Mouse (Mus musculus): ENCODE data around the gene Golgb1.

Golgb1 gene

GRCm38 (mm10) chr16:36918505-36918904 is 43.6 kb downstream of the Golgb1 start:
- no peak for DNase-seq (ENCODE audit: low spot score in 2 of 2)

- no peak for DNase-seq (ENCODE audit: low spot score in 2 of 2)
These were observed 45.5 kb downstream of the Golgb1 start for GRCm38 (mm10) chr16:36920410-36920809.

DNA sequence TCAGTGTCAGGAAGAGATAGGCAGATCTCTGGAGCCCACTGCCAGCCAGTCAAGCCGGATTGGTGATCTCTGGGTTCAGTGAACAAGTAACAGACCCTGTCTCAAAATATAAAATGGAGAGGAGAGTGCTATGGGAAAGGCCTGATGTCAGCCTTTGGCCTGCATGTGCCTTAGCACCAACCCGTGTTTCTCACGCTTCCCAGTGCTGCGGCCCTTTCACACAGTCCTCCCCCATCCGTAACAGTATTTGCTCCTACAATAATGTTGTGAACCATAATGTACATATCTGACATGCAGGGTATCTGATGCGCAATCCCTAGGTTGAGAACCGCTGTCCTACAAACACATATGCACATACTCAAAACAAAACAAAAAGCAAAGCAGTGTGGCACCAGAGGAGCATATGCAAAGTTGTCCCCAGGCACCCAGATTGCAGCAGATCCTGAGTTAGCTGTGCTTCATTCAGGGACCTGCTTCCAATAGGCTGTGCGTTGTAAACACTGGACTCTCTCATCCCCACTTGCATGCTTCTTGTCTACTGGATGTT is 46.2 kb downstream of the Golgb1 start:
- DNase-seq (ENCODE audit: low spot score in 2 of 2) = no peak

GRCm38 (mm10) chr16:36921980-36922379 is 47.0 kb downstream of the Golgb1 start:
- DNase-seq (ENCODE audit: low spot score in 2 of 2) = no peak

DNA sequence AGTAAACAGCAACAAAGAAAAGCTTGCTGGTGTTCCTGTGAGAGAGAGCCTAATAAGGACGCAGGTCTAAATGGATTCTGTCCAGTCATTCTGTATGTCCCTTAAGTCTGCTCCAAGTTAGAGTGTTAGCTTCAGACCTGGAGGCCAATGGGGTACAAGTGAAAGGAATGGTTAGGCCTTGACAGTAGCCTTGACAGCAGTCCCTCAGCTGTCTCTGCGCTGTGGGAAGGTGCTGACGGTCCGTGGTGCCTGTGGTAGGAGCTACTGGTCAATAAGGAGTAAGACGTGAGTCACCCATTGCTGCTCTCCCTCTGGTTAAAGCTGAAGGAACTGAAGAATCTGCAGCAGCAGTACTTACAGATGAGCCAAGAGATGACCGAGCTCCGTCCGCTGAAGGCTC is 49.4 kb downstream of the Golgb1 start:
- no peak for DNase-seq (ENCODE audit: low spot score in 2 of 2)

DNA sequence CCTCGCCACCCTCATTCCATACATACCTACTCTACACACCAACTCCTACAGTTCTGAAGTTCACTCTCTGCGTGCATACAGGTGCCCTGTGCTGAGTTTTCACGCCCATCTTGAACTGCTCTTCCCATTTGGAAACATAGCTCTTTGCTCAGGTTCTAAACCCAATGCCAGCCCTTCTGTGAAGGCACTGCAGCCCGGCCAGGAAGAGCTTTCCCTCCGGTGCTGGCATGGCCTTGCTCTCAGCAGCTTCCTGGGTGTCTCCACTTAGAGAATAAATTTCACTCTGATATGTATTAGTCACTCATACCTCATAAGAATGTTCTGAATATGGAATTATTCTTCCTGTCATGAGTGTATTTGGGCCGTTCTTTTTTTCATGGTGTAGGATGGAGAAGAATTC is 50.4 kb downstream of the Golgb1 start:
- no peak for DNase-seq (ENCODE audit: low spot score in 2 of 2)

DNA sequence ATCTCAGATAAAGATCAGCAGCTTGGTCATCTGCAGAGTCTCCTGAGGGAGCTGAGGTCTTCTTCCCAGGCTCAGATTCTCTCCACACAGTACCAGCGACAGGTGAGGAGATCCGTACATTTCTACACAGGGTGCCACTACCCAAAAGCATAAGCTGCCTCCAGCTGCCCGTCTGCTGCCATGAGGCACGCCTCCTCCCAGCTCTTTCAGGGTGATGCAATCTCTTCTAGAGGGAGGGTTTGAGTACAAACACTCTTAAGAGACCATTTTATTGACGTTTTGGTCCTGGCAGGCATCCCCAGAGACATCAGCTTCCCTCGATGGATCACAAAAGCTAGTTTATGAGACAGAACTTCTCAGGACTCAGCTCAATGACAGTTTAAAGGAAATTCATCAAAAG is 50.9 kb downstream of the Golgb1 start:
- DNase-seq (ENCODE audit: low spot score in 2 of 2) = no peak

DNA sequence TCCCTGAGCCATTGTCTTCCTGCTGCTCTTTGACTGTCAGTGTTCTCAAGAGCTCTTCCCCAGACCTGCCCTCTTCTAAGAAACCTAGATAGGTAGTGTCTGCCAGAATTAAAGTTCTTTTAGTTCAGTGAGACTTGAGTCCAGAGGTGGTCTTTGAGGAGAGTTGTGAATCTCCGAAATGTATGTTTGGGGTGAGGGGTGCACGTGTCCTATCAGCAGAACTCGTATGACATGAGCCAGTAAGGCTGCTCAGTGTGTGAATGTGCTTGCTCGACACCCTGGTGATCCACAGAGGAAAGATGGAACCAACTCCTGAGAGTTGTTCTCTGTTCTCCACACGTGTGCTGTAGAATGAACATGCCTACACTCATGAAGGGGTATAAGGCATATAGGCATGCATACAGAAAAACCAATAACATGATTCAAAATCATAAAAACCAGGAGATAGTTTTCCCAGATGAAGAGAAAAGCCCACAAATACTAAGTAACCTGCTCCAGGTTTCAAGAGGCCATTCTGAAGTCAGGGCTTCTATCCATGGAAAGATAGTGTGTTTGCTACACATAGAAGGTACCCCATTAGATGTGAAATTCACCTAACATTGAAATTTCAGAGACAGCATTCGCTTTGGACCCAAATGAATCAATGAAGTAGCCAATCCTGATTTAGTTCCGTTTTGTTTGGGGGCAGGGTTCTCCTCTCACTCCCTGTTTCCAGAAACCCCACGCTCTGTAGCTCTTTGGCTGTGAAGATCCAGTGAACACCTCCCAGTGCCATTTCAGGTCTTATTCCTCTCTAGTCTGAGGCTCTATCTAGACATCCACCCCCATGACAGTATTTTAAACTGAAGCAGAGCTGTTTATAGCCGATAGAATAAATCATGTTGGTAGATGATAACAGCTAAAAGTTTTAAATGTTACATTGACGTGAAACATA is 51.8 kb downstream of the Golgb1 start:
- DNase-seq (ENCODE audit: low spot score in 2 of 2) = no peak

DNA sequence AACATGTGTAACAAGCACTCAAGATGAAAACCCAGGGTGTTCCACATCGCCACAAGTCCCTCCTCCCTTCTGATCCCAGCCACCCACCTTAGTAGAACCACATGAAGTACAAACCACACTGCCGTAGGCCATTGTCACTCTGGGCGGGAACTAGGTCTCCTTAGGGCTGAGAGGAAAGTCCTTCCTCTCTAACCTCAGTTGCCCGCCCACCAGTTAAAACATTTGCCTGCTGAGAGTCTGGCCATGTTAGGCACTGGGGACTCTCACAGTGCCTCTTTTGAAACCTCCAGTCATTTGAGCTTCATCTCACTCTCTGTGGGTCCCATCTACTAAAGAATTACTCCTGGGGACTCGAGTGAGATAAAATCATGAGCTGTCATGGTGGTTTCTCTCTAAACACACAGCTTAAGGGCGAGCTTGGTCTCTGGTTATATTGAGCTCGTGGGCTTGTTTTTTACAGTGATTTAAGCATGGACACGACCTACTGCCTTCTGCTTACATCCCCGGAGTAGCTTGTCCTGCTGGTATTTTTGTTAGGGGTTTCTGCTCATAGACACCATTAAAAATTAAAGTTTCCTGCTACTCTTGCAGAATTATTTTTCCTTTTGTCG is 52.7 kb downstream of the Golgb1 start:
- DNase-seq (ENCODE audit: low spot score in 2 of 2) = no peak

- no peak for DNase-seq (ENCODE audit: low spot score in 2 of 2)
These were observed 53.2 kb downstream of the Golgb1 start for GRCm38 (mm10) chr16:36928106-36928500.

GRCm38 (mm10) chr16:36929216-36929615 is 54.3 kb downstream of the Golgb1 start:
- DNase-seq (ENCODE audit: low spot score in 2 of 2) = no peak

DNA sequence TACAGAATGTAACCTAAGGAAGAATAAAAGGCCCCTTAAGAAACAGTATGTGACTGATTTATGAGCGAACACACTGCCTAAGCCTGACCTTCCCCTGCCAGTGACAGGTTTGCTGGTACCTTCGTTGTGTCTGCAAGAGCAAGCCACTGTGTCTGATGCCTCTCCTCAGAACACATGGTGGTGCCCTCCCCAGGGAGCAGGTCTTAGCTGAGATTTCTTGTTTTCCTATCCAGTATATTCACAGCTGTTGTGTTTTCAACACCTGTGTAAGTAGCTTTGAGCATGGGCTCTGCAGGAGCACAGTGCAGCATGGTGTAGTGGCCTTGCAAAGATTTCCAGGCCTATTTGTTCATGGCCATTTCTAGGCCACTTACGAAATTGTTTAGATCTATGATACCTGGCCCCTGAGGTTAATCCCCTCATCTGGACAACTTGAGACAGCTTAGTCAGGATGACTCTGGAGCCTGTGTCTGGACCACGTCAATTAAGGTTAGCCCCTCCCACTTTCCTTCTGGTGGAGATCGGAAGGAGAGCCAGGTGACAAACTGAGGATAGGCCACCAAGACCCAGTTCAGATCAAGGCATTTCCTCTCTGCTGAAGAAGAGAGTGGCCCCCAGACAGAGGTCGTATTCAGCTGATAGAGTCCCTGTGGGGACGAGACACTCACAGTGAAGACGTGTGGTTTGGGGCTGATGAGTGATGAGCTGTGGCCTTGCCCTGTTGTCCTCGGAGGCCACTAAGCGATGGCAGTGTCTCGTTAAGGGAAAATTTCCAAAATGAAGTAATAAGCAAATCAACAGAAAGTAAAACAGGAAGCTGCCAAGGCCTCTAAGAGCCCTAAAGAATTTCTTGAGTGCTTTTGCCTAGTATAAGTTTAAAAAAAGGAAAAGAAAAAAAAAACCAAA is 55.5 kb downstream of the Golgb1 start:
- DNase-seq (ENCODE audit: low spot score in 2 of 2) = no peak

- DNase-seq (ENCODE audit: low spot score in 2 of 2) = no peak
These were observed 56.4 kb downstream of the Golgb1 start for GRCm38 (mm10) chr16:36931381-36931780.

DNA sequence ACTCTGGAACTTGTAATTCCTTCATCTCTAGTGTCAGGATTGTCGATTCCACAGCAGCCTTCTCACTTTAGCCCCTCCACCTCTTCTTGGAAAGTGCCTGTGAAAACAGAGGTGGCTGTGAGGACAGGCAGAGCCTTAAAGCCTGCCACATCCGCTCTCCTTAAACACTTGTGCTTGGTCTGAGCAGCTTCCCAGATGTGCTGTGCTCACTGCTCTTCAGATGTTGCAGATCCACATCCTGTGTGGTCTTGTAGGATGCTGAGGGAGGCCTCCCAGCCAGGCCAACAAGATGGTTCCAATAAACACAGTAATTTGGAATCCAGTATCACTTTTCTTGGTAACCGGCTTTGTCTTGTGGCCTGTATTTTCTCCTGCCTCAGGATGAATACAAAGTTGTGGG is 57.0 kb downstream of the Golgb1 start:
- no peak for DNase-seq (ENCODE audit: low spot score in 2 of 2)

GRCm38 (mm10) chr16:36932546-36932945 is 57.6 kb downstream of the Golgb1 start:
- DNase-seq (ENCODE audit: low spot score in 2 of 2) = no peak

DNA sequence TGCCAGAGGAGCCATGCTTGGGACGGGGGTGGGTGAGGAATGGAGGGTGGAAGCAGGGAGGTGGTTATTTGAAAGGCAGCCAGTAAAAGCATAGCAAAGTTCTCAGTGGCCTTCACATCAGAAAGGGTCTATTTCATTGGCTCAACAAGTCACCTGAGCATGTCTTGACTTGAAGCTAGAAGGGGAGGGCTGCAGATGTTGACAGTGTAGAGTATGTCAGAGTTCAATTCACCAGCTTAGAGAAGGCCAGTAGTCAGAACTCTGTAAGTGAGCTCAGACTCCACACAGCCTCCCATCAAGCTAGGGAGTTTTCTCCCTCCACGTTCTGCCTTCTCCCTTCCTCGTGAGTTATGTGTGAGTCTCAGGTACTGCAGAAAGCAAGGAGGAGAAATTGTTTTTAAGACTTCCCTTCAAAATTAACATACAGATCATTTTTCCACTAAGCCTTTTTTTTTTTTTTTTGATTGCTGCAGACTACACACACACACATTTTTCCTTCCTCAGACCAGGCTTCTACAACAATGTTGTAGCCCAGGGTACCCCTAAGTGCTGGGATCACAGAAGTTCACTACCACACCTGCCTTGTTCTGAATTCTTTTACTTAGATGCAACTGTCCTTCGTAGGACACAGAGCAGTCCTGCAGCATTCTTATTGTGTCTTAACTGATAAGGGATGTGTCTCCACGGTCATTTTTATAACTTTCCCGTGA is 59.3 kb downstream of the Golgb1 start:
- no peak for DNase-seq (ENCODE audit: low spot score in 2 of 2)

- DNase-seq (ENCODE audit: low spot score in 2 of 2) = no peak
These were observed 60.1 kb downstream of the Golgb1 start, which contains the start of gene Hcls1 for GRCm38 (mm10) chr16:36934841-36935620. Gene Hcls1, plus strand, starts transcription at chr16:36934983.

- DNase-seq (ENCODE audit: low spot score in 2 of 2) = no peak
These were observed 60.9 kb downstream of the Golgb1 start for GRCm38 (mm10) chr16:36935814-36936213.

DNA sequence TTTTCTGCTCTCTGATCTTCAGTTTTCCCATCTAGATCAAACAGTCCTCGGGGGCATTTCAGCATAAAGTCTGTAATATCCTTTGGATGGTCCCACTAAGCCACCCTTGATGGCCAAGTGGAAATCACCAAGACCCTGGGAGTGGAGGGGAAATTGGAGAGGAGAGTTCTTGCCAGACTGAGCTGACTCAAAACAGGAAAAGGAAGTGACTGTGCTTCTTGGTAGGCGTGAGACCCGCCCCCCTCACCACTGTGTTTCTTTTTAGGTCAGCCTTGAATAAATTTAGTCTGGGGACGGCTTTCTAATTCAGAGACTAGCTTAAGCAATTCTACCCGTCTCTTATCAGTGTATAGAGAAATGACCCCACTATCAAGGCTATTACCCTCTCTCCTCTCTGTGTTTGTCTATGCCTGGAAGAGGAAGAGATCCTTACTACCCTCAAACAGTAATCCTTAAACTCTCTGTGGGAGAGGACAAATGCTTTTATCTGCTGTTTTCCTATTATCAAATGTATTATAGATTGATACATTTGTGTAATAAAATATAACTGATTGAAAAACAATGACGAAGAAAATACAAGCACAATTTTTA is 66.3 kb downstream of the Golgb1 start:
- DNase-seq (ENCODE audit: low spot score in 2 of 2) = no peak

GRCm38 (mm10) chr16:36941895-36942294 is 67.0 kb downstream of the Golgb1 start:
- DNase-seq (ENCODE audit: low spot score in 2 of 2) = no peak
